Mouse (Mus musculus) ovary, adult 18-20 months (tissue): ENCODE data around the gene Foxr1.
A peak's percentile ranks its signal among the peaks of the same experiment; 100 is the strongest.
"Not testable (repeated sequence)": the region's sequence is repeated elsewhere in the genome, so short reads cannot be mapped to it uniquely, and the experiment has no call there.

ENCODE experiments used
- DNase-seq: peaks from one replicate; pipeline ENCODE4 v3.0.0; 2022; ENCODE audit warnings: low spot score, mixed read lengths

Foxr1 gene

DNA sequence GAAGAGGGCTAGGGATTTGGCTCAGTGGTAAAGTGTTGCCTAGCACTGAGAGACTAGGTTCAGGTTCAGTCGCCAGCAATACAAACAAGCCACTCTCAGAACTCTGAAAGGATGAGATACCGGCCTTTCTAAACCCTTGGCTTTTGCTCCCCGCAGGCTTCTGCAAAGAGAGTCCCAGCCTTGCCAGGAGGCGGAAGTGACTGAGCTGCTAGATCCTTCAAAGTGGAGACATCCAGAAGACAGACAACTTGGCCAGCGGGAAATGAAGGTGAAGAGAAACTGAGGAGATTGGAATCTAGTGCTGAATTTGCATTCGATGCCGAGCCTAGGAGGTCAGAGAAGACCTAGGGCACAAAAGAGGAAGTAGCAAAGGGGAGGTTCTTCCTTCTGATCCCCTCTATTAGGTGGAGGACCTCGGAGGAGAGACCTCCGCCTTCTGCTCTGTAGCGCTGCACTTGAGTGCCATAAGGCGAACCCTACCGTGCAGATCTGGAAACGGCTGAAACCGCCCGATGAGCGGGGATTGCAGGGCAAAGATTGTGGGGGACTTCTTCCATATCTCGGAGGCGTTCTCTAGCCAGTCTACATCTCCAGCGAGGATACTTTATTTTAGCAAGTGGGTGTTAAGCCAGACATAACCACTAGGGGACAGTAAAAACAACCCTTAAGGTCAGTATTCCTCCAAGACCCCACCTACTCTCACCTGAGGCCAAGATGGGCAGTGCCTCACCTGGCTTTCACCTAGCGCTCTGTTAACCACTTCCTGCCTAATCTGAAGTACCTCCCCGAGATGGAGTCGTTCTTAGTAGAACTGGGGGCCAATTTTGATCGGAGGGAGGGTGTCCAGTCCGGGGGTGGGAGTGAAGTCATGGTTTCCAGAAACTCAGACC is 36.6 kb upstream of the Foxr1 start:
- DNase-seq, result no peak

DNA sequence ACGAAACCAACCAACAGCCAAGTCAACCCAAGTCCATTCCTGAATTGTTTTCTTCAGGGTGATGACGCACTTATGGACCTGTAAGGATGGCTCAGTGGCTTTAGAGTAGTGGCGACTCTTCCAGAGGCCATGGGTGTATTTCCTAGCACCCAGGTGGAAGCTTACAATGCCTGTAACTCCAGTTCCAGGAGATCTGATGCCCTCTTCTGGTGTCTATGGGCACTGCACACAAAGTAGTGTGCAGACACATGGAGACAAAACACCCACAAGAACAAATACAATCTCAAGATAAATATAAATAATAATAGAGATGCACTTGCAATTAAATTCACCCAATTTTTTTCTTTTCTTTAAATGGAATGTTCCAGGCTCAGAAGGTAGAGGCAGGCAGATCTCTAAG is 35.0 kb upstream of the Foxr1 start:
- DNase-seq, result no peak

DNA sequence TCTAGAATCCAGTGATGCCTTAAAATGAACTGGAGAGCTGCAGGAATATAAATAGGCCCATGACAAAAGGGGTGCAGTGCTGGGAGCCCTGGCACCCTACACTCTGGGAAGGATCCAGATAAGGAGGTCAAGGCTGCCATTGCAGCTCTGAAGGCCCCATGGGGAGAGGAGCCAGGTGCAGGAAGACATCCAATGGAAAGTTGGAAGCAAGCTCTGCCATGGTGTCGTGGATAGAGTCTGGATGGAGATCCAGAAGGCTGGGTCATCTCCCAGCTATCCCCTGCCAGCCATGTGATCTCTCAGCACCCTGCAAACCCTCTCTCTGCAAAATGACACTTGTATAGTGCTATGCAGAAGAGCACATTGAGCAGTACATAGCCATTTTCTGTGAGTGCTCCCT is 33.4 kb upstream of the Foxr1 start:
- no peak for DNase-seq

DNA sequence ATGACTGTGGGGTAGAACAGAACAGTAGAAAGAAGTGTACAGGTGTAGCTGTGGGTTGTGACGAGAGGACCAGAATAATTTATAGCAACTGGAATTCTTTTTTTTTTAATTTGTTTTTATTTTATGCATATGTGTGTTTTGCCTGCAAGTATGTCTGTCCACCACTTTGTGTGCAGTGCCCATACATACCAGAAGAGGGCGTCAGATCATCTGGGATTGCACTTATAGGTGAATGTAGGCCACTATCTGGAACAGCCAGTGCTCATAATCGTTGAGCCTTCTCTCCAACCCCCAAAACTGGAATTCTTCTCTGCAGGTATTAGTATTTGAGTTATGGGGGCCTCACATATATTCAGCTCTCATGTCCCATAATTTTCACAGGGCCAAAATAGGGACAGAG is 32.2 kb upstream of the Foxr1 start:
- DNase-seq, result no peak

DNA sequence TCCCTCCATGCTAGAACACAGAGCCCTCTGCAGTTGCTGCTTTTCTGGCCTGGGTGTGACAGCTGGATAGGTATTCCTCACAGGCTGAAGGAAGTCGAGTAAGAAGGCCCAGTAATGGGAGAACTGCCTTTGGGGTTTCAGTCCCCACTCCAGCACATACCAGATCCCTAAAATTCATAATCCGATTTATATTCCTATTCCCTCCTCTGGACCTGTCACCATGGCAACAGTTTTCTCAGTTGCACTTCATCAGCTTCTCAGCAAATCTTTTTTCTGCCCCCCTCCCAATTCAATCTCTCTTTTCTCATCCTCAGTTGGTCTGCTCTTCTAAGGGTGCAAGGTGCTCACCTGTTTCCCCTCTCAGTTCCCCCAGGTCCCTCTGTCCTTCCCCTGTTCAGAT is 27.9 kb upstream of the Foxr1 start:
- no peak for DNase-seq

DNA sequence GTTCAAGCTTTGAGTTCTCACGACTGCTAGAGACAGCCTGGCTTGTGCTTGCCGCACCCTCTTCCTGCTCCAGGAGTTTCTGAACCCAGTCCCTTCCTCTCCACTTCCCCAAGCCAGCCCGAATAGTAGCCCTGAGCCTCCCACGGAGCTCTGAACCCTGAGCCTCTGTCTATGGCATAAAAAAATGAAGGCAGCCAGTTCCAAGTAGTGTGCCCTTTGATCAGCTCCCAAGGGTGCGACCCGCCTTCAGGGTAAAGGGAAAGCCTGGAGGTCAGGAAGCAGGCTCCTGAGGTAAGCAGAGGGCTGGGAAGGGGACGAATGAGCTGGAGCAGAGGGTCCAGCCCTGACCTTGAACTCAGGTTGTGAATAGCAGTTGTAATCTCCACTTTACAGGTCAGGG is 27.3 kb upstream of the Foxr1 start:
- DNase-seq, result no peak

DNA sequence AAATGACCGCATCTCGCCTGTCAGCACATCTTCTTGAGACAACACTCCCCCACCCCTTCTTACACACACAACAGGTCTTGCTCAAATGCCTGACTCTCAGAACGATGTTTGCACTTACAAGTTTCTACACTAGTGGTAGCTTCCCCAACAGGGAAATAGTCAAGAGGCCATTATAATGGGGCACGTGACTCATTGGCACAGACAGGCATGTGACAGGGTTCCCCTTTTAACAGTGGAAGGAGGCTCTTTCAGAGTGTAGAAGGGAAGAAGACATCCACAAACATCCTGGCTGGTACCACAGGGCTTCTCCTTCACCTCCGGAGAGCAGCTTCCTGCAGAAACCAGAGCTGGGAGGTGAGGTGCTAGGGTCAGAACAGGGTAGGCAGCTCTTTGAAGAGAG is 21.0 kb upstream of the Foxr1 start:
- DNase-seq, result no peak

DNA sequence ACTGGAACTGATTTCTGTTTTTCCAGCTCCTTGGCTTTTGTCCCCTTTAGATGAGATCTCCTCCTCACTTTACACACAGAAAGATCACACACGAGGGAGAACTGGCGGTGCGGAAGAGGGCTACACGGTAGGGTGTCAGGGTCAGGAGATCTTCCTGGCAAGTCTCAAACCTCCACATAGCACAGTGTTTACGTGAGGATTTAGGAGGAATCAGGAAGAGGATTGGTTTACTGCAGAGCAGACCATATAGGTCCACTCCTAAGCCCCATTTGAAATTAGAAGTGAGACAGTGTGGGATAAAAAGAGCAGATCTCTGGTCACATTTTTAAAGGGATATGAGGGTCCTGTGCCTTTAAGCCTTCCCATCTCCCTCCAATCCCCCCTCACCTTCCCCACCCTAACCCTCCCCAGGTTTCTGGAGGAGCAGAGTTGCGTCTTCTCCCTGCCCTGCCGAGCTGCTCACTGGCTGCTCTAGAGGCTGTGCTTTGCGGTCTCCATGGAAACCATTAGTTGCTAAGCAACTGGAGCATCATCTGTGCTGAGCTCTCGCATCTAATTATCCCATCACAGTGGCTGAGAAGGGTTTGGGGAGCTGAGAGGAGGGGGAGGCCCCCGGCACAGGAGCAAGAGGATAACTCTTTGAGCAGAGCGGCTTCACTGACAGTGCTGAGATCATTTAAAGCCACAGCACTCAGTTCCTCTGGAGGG is 16.3 kb upstream of the Foxr1 start:
- no peak for DNase-seq

DNA sequence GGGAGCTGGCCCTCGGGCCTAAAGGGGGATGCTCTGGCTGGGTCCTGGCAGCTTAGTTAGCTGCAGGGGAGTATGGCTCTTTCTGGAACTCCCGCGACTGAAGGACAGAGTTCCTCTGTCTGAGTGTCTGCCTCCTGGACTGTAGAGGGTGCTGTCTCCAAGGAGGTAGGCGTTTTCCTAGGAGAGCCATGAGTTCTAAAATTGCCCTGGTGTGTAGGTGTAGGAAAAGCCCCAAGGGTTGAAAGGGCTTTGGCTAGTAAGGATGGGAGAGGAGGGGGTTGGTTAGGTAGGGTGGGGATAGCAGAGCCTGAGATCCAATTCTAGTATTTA is 13.9 kb upstream of the Foxr1 start, which contains the start of gene Upk2:
TSS of gene Upk2 (minus strand) at position 86 of the 330 bp plus-strand sequence.
- DNase-seq, result no peak

DNA sequence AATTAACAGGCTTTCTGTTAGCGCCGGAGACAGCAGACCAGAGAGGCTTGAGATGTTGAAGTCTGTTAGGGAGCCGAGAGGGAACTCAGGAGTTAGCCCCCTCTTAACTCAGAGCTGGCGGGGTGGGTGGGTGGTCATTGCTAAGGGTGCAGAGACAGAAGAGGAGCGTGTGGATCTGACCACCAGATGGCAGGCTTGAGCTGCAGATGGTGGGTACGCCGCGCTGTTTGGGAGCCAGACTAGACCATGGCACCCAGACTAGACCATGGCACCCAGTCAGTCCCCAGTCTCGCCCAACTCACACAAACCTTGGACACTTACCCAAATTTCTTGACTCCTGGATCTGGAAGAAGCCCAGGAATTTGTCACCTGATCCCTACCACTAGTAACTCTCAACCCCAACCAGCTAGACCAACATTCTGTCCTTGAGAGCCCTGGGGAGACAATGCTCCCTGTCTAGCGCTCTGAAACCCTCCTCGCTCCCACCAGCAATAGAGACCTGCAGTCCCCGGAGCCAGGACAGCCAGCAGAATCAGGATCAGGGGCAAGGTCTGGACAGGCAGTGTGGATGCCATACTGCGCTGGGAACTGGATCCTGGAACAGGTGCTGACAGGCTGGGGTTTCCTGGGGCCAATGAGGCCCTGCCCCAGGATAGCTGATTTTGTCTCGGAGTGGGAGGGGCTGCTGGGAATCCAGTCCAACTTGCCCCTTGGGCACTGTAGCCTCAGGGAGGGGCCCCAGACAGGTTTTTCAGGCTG is 13.4 kb upstream of the Foxr1 start:
- peak; percentile 34 for DNase-seq

DNA sequence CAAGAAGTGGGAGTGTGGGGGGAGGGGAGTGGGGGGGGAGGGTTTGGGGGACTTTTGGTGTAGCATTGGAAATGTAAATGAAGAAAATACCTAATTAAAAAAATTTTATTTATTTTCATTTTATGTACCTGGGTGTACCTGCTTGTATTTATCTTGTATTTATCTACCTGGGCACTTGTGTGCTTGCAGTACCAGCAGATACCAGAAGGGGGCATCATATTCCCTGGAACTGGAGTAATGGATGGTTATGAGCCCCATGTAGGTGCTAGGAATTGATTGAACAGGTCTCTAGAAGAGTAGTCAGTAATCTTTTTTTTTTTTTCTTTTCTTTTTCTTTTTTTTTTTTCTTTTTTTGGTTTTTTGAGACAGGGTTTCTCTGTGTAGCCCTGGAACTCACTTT is 9.5 kb upstream of the Foxr1 start:
- DNase-seq, result no peak

DNA sequence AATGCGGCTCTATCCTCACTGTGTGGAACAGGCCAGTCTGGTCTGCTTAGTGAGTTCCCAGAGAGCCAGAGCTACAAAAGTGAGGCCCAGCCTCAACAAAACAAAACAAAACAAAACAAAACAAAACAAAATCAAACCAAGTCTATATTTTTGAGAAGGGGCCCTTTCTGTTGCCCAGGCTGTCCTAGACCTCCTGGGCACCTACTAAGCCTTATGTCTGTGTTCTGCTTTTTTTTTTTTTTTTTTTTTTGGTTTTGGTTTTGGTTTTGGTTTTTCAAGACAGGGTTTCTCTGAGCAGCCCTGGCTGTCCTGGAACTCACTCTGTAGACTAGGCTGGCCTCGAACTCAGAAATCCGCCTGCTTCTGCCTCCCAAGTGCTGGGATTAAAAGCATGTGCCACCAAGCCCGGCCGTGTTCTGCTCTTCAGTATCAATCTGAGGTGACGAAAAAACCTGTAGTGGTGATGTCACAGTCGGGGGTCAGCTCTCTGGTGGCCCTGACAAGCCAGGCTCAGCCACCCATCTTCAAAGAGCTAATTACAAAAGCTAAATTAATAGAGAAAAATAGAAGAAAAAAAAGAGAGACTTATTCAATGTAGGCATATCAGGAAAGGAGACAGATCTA is 3.6 kb upstream of the Foxr1 start:
- not testable (repeated sequence) for DNase-seq

DNA sequence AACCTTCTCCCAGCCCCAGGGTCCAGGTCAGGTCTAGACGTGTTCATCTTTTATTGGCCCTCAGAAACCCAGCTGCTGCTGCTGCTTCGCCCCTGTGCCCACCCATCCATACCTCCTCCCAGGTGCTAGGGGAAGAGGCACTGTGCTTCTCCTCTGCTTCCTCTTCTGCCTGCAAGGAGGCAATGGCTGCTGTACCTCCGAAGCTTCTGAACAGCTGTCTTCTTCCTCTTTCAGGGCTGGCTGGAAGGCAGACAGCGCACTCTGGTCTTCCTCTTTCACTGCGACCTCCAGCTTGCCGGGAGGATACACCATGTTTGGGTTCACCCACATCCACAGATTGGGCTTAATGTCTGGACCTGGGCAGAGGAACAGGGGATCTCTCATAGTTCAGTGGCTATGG is 5.2 kb downstream of the Foxr1 start:
- no peak for DNase-seq

DNA sequence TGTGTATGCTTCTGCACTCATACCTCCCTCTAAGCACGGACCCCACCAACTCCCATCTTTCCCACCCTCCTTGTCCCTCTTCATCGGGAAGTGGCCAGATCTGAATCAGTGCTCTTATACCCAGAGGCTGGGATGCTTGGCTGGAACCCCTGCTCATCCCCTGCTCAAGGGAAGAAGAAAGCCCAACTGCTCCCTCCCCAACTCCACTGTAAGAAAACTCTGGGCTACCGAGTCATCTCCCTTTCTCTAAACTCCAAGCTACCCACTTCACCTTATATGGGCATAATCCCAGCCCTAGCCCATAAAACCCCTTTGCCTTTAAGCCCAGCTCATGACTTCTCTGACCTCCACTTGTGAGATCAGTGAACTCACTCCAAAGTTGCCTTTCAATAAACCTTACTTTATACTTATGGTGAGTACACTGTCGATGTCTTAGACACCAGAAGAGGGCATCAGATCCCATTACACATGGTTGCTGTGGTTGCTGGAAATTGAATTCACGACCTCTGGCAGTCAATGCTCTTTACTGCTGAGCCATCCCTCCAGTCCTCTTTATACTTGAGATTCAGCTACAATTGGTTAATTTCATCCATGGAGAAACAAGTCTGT is 8.3 kb downstream of the Foxr1 start:
- DNase-seq, result no peak

DNA sequence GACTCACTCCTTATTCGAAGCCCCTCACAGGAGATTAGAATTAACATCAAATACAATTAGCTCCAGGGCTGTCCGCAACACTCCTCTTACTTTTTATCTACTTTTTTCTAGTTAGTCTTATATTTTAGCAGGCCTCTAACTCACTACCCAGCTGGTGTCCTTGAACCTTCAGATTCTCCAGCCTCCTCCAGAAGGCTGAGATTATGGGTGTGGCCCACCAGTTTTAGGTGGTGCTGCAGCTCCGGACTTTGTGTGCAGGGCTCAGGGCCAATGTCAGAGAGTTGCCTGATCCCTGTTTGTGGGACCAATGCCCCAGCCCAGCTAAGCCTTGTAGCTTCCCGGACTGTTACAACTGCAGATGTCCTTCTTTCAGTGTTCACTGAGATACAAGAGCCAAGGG is 17.4 kb downstream of the Foxr1 start:
- no peak for DNase-seq

DNA sequence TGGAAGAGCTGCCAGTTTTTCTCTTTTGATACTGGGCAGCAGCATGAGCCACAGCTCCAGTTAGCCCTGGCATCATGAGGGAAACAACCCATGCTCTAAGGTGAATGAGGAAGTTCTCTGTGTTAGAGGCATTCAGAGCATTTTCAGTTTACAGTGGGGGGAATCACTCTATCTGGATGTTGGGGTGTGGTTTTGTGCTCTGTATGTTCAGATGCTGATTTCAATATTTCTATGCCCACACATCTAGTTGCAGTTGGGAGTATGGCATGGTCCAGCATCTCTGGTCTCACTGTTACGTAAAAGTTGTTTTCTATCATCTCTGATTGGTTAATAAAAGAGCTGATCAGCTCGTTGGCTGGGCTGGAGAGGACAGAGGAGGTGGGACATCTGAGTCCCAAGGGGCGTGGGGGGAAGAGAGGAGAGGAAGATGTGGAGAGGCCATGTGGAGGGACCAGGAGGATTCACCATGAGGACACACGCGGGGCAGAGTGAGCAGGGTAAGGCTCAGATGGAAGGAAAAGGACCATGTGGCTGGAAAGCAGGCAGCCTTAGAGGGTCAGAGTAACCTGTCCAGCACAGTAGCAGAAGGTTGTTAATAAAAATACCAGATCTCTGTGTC is 20.5 kb downstream of the Foxr1 start:
- no peak for DNase-seq

DNA sequence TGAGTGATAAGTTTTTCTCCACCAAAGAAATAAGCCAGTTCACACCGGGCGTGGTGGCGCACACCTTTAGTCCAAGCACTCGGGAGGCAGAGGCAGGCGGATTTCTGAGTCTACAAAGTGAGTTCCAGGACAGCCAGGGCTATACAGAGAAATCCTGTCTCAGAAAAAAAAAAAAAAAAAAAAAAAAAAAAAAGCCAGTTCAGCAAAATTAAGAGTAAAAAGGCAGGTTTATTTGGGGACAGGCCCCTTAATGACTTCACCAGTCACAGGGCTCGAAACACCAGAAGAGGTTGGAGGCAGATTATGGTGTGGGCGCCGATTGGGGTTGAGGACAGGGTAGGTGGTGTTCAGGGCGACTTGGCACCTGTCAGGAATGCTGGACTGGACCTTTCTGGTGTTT is 21.2 kb downstream of the Foxr1 start:
- DNase-seq, result not testable (repeated sequence)

DNA sequence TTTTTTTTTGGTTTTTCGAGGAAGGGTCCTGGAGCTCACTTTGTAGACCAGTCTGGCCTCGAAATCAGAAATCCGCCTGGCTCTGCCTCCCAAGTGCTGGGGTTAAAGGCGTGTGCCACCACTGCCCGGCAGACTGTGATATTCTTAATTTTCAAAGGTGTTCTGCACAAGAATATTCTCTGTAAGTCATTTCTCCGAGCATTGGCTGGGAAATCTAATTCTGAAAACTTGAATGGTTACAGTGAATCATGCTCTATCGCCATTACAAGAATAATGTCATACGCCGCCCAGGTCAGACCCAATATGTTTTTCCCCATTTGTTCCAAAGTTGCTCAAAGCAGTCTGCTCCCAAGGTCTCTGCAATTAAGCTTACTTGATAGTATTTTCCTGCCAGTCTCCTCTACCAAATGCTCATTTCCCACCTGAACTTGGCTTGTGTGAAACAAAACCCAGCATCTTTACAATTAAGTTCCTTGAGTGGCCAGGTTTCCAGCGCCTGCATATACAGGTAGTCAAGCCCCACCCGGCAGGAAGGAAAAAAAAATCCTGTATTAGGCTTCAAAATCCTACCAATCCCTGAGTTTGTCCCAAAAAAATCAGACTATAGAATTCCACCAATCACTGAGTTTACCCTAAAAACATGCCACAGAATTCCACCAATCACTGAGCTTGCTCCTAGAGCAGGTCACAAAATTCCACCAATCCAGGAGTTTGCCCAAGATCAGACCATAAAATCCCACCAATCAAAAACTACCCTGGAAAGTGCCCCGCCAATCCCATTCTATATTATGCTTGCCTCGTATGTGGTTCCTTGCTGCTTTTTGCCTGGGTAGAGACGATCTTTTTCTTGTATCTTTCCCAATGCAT is 22.2 kb downstream of the Foxr1 start, which contains the start of gene Ccdc84:
TSS of gene Ccdc84 (minus strand) at position 51 of the 867 bp plus-strand sequence.
- no peak for DNase-seq

DNA sequence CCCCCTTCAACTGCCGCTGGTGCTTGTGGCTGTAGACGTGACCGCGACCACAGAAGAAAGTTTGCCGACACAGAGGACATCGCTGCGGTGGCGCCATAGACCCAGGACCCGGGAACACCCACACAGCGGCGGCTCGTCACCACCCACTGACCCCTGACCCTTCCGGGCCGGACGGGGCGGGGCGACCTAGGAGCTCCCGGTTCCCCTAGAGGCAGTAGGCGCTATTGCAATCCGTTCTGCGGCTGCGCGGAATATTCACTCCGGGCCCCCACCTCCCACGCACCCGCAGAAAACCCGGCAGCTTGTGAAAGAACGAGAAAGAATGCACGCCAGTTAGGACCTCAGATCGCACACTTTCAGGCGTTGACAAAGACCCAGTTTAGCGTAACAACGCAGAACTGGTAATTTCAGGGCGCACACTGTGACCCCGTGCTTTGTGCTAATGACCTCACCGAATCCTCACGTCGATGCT is 23.0 kb downstream of the Foxr1 start:
- peak; percentile 89 for DNase-seq
